Mouse (Mus musculus): ENCODE data around the gene Rbp2. TPM values are rescaled to one million over a fixed set of nuclear protein-coding genes. Genes with fewer than 3 reads are reported as not detected.

The Rbp2 gene
- polyA plus RNA-seq, 1 experiment from 2014 or later = 0.43 TPM

DNA sequence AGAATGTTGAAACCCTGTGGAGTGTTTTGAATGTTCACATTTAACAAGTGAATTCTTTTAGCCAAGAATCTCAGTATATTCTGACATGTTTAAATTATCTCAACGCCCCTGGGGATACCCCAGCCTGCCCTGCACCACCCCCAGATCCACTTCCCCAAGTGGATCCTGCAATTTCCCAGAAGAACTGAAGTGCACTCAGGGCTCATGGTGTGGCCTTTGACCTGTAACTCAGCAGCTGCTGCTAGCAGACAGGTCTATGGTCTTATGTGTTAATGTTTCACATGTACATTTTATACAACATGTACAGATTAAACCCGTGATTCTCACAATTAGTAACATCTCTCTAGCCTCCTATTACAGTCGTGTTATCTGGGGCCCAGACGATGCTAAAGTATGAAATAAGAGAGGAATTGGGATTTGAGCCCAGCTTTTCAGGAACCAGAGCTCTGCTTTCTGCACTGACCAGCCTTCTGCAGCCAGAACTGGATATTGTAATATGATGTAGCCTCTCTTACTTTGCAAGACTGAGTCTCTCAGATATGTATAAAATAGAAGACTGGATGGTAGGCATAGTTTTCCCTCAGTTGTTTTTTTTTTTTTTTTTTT lies 48.9 kb downstream of the Rbp2 start:
- Histone ChIP-seq H3K9me3 (ENCODE audit: low read depth, low read length) (no peaks in the 10 kb centered on the region), H3K36me3 (ENCODE audit: insufficient read depth) (no peaks in the 10 kb centered on the region), H3K4me1 (ENCODE audit: insufficient read depth) (no peaks in the 10 kb centered on the region), H3K4me2 (no peak overlapping the region), H3K27ac (ENCODE audit: low read depth) (no peak overlapping the region; the same call in 1 of the 2 replicates), H3K9ac (no peak overlapping the region), H3K4me3 (ENCODE audit: low read depth, low read length) (no peak overlapping the region), H3K27me3 (ENCODE audit: insufficient read depth, low read length) (no peaks in the 10 kb centered on the region)
- WGBS = 40% methylated on average over 4 of the region's 4 CpGs
- ATAC-seq (ENCODE audit: insufficient read depth) (no peak), DNase-seq (peak; percentile 25)
- TF ChIP-seq CTCF (IDR thresholded peaks at IDR 0.05; ENCODE audit: low read depth) = no peak

DNA sequence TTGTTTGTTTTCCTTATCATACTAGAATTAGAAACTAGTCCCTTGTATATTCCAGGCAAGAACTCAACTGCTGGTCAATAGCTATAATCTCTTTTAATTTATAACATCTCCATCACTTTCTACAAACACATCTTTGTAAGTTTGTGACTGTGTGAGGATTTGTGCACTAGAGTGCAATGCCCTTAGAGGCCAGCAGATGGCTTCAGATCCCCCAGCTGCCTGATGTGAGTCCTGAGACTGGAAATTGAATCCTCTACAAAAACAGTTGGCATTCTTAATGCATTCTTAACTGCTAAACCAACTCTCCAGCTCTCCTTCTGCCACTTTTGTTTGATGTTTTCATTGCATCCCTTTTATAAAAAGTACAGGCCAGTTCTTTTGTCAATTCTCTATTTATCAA lies 49.8 kb downstream of the Rbp2 start:
- no peak for ATAC-seq (ENCODE audit: insufficient read depth)
- no peaks in the 10 kb centered on the region for H3K9me3 ChIP-seq (ENCODE audit: low read depth, low read length)
- no peak overlapping the region for H3K9ac ChIP-seq
- no peak overlapping the region for H3K4me3 ChIP-seq (ENCODE audit: low read depth, low read length)
- no peak overlapping the region for H3K27ac ChIP-seq (ENCODE audit: low read depth)
- TF ChIP-seq CTCF (IDR thresholded peaks at IDR 0.05; ENCODE audit: low read depth) = peak; percentile 51
- H3K27me3 ChIP-seq (ENCODE audit: insufficient read depth, low read length) = no peaks in the 10 kb centered on the region
- no peaks in the 10 kb centered on the region for H3K4me1 ChIP-seq (ENCODE audit: insufficient read depth)
- H3K4me2 ChIP-seq = no peak overlapping the region
- H3K36me3 ChIP-seq (ENCODE audit: insufficient read depth) = no peaks in the 10 kb centered on the region
- DNase-seq = peak; percentile 8

DNA sequence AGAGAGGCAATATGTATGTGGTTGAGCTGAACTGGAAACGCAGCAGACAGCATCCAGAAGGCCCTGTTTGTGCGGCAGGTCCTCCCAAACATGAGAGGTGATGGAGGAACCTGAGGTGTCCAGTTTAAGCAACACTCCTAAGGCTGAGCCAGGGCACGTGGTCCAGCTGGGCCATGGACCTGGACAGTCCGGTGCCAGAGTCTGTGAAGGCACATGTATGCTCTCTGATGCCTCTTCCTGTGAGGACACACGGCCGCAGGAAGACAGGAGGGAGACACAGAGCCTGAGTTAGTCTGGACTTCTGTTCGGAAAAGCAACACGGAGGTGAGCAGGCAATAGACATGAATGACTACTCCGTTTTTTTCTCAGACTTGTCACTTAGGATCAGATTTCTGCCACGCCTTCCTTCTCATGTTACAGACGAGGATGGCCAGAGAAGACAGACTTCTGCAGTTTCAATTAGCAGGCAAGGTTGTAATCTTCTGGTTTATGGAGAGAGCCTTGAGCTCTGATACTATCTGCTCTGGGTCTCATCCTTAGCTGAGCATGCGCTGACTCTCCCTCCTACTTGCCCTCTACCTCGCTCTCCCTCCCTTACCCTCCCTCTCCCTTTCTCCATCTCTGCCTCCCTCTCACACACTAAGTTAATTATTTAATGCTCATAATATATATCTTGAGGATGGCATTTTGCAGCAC lies 52.2 kb downstream of the Rbp2 start:
- Histone ChIP-seq H3K4me3 (ENCODE audit: low read depth, low read length) (no peak overlapping the region), H3K4me1 (ENCODE audit: insufficient read depth) (no peaks in the 10 kb centered on the region), H3K27me3 (ENCODE audit: insufficient read depth, low read length) (no peaks in the 10 kb centered on the region), H3K27ac (ENCODE audit: low read depth) (no peak overlapping the region), H3K4me2 (peak overlapping the region; percentile 50), H3K9ac (no peak overlapping the region), H3K36me3 (ENCODE audit: insufficient read depth) (no peaks in the 10 kb centered on the region), H3K9me3 (ENCODE audit: low read depth, low read length) (no peaks in the 10 kb centered on the region)
- DNase-seq (peak; percentile 47), ATAC-seq (ENCODE audit: insufficient read depth) (peak; percentile 77)
- no peak for TF ChIP-seq CTCF (IDR thresholded peaks at IDR 0.05; ENCODE audit: low read depth)
- 34% methylated on average over 13 of the region's 13 CpGs for WGBS

DNA sequence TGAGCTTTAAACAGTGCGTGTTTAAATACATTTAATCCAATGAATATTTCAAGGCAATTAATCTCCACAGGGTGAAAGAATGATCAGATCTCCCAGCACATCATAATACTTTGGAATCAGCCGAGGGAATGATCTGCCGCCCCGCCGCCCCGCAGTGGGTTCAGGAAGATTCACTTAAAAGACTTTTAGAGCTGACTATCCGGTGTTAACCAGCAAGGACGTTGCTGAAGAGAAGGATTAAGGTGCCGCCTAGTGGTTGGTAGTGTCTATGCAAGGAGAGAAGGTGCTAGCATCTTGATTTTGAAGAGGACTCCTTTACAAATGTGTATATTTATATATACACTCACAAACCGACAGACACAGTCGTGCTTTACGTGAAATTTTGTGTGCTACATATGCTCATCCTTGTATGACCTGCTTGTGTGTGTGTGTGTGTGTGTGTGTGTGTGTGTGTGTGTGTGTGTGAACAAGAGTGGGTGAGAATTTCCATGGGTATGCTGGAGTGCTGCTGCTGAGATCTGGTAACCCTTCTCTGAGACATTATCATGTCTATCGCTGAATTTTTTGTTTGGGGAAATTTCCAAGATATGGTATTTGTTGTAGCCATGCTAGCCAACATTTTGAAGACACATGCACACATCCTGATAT lies 52.9 kb downstream of the Rbp2 start:
- DNase-seq = peak; percentile 90
- Histone ChIP-seq H3K4me1 (ENCODE audit: insufficient read depth) (no peaks in the 10 kb centered on the region), H3K27me3 (ENCODE audit: insufficient read depth, low read length) (no peaks in the 10 kb centered on the region), H3K4me2 (peak overlapping the region; percentile 50), H3K9me3 (ENCODE audit: low read depth, low read length) (no peaks in the 10 kb centered on the region), H3K9ac (no peak overlapping the region), H3K4me3 (ENCODE audit: low read depth, low read length) (no peak overlapping the region), H3K36me3 (ENCODE audit: insufficient read depth) (no peaks in the 10 kb centered on the region), H3K27ac (ENCODE audit: low read depth) (no peak overlapping the region)
- ATAC-seq (ENCODE audit: insufficient read depth) = peak; percentile 86
- TF ChIP-seq CTCF (IDR thresholded peaks at IDR 0.05; ENCODE audit: low read depth) = peak; percentile 89
- WGBS = 4% methylated on average over 13 of the region's 13 CpGs

DNA sequence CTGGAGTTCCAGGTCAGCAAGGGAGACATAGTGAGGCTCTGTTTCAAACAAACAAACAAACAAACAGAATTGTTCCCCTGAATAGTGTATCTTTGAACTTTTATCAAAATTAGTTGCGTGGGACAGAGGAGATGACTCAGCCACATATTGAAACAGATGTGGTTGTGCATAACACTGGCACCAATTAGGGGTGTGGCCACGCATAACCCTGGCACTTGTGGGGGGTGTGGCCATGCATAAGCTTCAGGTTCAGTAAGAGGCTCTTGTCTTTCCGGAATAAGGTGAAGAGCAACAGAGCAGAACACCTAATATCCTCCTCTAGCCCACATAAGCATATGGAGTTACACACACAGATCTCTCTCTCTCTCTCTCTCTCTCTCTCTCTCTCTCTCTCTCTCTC lies 58.1 kb downstream of the Rbp2 start:
- 70% methylated on average over 3 of the region's 3 CpGs for WGBS
- no peak for TF ChIP-seq CTCF (IDR thresholded peaks at IDR 0.05; ENCODE audit: low read depth)

More for the DNA sequence above, 58.1 kb downstream of the Rbp2 start:
- H3K36me3 ChIP-seq (ENCODE audit: insufficient read depth) = no peaks in the 10 kb centered on the region
- H3K9ac ChIP-seq = no peak overlapping the region
- no peaks in the 10 kb centered on the region for H3K27me3 ChIP-seq (ENCODE audit: insufficient read depth, low read length)
- H3K4me2 ChIP-seq = no peak overlapping the region
- no peaks in the 10 kb centered on the region for H3K9me3 ChIP-seq (ENCODE audit: low read depth, low read length)
- H3K27ac ChIP-seq (ENCODE audit: low read depth) = no peak overlapping the region
- no peak for DNase-seq
- ATAC-seq (ENCODE audit: insufficient read depth) = no peak
- H3K4me1 ChIP-seq (ENCODE audit: insufficient read depth) = no peaks in the 10 kb centered on the region
- no peak overlapping the region for H3K4me3 ChIP-seq (ENCODE audit: low read depth, low read length)

Other genes starting within 250 kb of the Rbp2 start
- gene Nmnat3, start 198.7 kb upstream of the Rbp2 start, polyA plus RNA-seq (2014; fragmentation: Nextera tagmentation; extraction: Ambion mirVana) = 5.2 and 5.3 TPM in 2 replicates
- 128 and 132 TPM in 2 replicates for gene Rbp1, start 63.2 kb upstream of the Rbp2 start, polyA plus RNA-seq (2014; fragmentation: Nextera tagmentation; extraction: Ambion mirVana)
- 186 and 196 TPM in 2 replicates for gene Copb2, start 77.6 kb downstream of the Rbp2 start, polyA plus RNA-seq (2014; fragmentation: Nextera tagmentation; extraction: Ambion mirVana)
- 51.0 and 54.4 TPM in 2 replicates for gene Mrps22, start 115.5 kb downstream of the Rbp2 start, polyA plus RNA-seq (2014; fragmentation: Nextera tagmentation; extraction: Ambion mirVana)

Data from lung, embryonic 14.5 days (tissue).